Mouse (Mus musculus) liver, postnatal 0 days (tissue): Measurements from ENCODE around the gene Gadl1.

ENCODE experiments used
- CTCF ChIP-seq: sonication (generic); IDR thresholded peaks from 2 replicates; pipeline ENCODE4 v1.5.1; 2016; ENCODE audit warnings: antibody characterized with exemption, low read depth
- EP300 ChIP-seq: IDR thresholded peaks from 2 replicates; pipeline ENCODE4 v1.6.1; 2016; ENCODE audit warnings: antibody characterized with exemption, low read depth, mild to moderate bottlenecking

DNA sequence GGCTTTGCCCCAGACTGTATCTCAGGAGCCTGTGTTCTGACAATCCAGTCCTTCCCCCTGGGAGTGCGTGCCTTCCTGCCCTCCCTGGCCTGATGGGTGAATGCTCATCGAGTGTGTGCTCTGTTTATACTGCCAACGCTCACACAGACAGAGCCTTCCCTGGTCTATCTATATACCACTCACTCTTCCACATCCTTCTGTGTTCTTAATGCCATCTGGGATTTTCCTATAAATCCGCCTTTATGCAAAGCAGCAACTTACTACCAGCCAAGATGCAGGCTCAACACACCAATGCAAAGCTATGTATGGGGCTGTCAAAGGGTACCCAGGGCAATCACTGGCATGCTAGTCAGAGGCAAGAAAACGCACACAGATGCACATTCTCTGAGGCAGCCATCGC is 176.7 kb downstream of the Gadl1 start:
- TF ChIP-seq CTCF (no peak), EP300 (no peak)
